Mouse (Mus musculus) lung, adult 2 months (tissue): ENCODE data around the gene Slc6a18.

Source experiments
- CTCF ChIP-seq: fragments of 200-500 bp; IDR thresholded peaks from 2 replicates; pipeline ENCODE4 v1.5.1; 2011; ENCODE audit warnings: mild to moderate bottlenecking, low read length, control low read depth; ENCODE audit not compliant: insufficient read depth
- POLR2A ChIP-seq: fragments of 200-500 bp; IDR thresholded peaks from 2 replicates; pipeline ENCODE4 v1.6.1; 2011; ENCODE audit warnings: low read depth, mild to moderate bottlenecking, control low read depth, low read length, borderline replicate concordance; ENCODE audit errors: extremely low read depth

GRCm38 (mm10) chr13:73700554-73700953 is 22.7 kb upstream of the Slc6a18 start:
- TF ChIP-seq POLR2A: no peak
- TF ChIP-seq CTCF: no peak
